Mouse (Mus musculus): ENCODE data around the gene Cda.

DNA sequence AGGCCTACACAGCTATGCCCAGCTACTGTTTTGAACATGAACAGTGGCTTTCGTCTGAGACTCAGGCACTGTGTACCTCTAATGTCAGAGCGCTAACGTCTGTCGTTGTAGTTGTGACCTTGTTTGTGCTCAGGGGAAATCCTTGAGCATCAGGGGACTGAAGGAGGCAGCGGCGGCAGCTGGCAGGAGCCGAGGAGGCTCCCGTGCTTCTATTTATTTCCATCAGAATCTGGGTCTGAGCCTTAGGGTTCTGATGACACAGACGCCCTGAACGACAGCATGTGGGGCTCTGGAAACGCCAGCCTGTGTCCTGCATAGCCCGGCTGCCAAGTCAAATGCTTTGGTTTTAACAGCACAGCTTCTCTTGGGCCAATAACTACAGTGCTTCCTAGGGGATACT lies 32.8 kb downstream of the Cda start:
- TF ChIP-seq CTCF (IDR thresholded peaks at IDR 0.05; ENCODE audit: low read depth) (no peak), EP300 (IDR thresholded peaks at IDR 0.05; ENCODE audit: low read depth) (no peak)
